Mouse (Mus musculus): ENCODE data around the gene Disp2. TPM values are rescaled to one million over a fixed set of nuclear protein-coding genes. Genes with fewer than 3 reads are reported as not detected.

Gene Disp2
- 2.2 and 2.3 TPM in 2 replicates for polyA plus RNA-seq (2015; fragmentation: Nextera tagmentation; extraction: Ambion mirVana)

- Histone ChIP-seq H3K36me3 (ENCODE audit: control insufficient read depth, insufficient read depth, low read length) (no peaks in the 10 kb centered on the region), H3K4me2 (ENCODE audit: low read depth, low read length) (peak within 1 kb of the TSS; percentile 62), H3K27ac (ENCODE audit: low read length) (no peak within 1 kb of the TSS), H3K4me3 (ENCODE audit: low read length) (peak within 1 kb of the TSS; percentile 41), H3K27me3 (replicated peaks; ENCODE audit: control insufficient read depth, insufficient read depth, low read length) (no peaks in the 10 kb centered on the region), H3K9me3 (ENCODE audit: control insufficient read depth, low read length) (no peaks in the 10 kb centered on the region), H3K9ac (ENCODE audit: low read depth, low read length) (peak within 1 kb of the TSS; percentile 20; the same call in 1 of the 2 replicates), H3K4me1 (ENCODE audit: control insufficient read depth, insufficient read depth, low read length) (peaks cover 14% of the 10 kb centered on the region)
- 10% methylated on average over 39 of the region's 39 CpGs for WGBS
- ATAC-seq = peak; percentile 78
Measured at GRCm38 (mm10) chr2:118779504-118780480, at the start of gene Disp2. Gene Disp2 (plus strand): TSS chr2:118779719.

GRCm38 (mm10) chr2:118729816-118730621 lies 49.5 kb upstream of the Disp2 start:
- 25% methylated on average over 8 of the region's 8 CpGs for WGBS

GRCm38 (mm10) chr2:118730622-118730915 lies 49.0 kb upstream of the Disp2 start:
- Histone ChIP-seq H3K27me3 (replicated peaks; ENCODE audit: control insufficient read depth, insufficient read depth, low read length) (peaks cover 4% of the 10 kb centered on the region; the same call in 1 of the 2 replicates), H3K4me2 (ENCODE audit: low read depth, low read length) (no peak overlapping the region), H3K4me1 (ENCODE audit: control insufficient read depth, insufficient read depth, low read length) (peaks cover 15% of the 10 kb centered on the region), H3K36me3 (ENCODE audit: control insufficient read depth, insufficient read depth, low read length) (no peaks in the 10 kb centered on the region), H3K27ac (ENCODE audit: low read length) (no peak overlapping the region), H3K9me3 (ENCODE audit: control insufficient read depth, low read length) (no peaks in the 10 kb centered on the region), H3K4me3 (ENCODE audit: low read length) (no peak overlapping the region), H3K9ac (ENCODE audit: low read depth, low read length) (no peak overlapping the region)
- WGBS = 19% methylated on average over 3 of the region's 3 CpGs
- peak; percentile 55 for ATAC-seq

More at GRCm38 (mm10) chr2:118729816-118730621, 49.5 kb upstream of the Disp2 start:
- Histone ChIP-seq H3K9me3 (ENCODE audit: control insufficient read depth, low read length) (no peaks in the 10 kb centered on the region), H3K27ac (ENCODE audit: low read length) (no peak overlapping the region), H3K9ac (ENCODE audit: low read depth, low read length) (no peak overlapping the region), H3K36me3 (ENCODE audit: control insufficient read depth, insufficient read depth, low read length) (no peaks in the 10 kb centered on the region), H3K4me2 (ENCODE audit: low read depth, low read length) (no peak overlapping the region), H3K27me3 (replicated peaks; ENCODE audit: control insufficient read depth, insufficient read depth, low read length) (peaks cover 4% of the 10 kb centered on the region; the same call in 1 of the 2 replicates), H3K4me3 (ENCODE audit: low read length) (no peak overlapping the region), H3K4me1 (ENCODE audit: control insufficient read depth, insufficient read depth, low read length) (peaks cover 15% of the 10 kb centered on the region)
- ATAC-seq = no peak

- no peak for ATAC-seq
- Histone ChIP-seq H3K9ac (ENCODE audit: low read depth, low read length) (no peak overlapping the region), H3K27ac (ENCODE audit: low read length) (no peak overlapping the region), H3K36me3 (ENCODE audit: control insufficient read depth, insufficient read depth, low read length) (no peaks in the 10 kb centered on the region), H3K27me3 (replicated peaks; ENCODE audit: control insufficient read depth, insufficient read depth, low read length) (peaks cover 4% of the 10 kb centered on the region; the same call in 1 of the 2 replicates), H3K4me3 (ENCODE audit: low read length) (no peak overlapping the region), H3K4me1 (ENCODE audit: control insufficient read depth, insufficient read depth, low read length) (peaks cover 13% of the 10 kb centered on the region), H3K9me3 (ENCODE audit: control insufficient read depth, low read length) (no peaks in the 10 kb centered on the region), H3K4me2 (ENCODE audit: low read depth, low read length) (no peak overlapping the region)
- 81% methylated on average over 5 of the region's 5 CpGs for WGBS
Measured at GRCm38 (mm10) chr2:118731981-118732380, 47.5 kb upstream of the Disp2 start.

GRCm38 (mm10) chr2:118733341-118733740 lies 46.2 kb upstream of the Disp2 start:
- WGBS = 57% methylated on average over 5 of the region's 5 CpGs

GRCm38 (mm10) chr2:118740341-118740740 lies 39.2 kb upstream of the Disp2 start:
- H3K27ac ChIP-seq (ENCODE audit: low read length) = no peak overlapping the region
- peaks cover 8% of the 10 kb centered on the region; the same call in 1 of the 2 replicates for H3K27me3 ChIP-seq (replicated peaks; ENCODE audit: control insufficient read depth, insufficient read depth, low read length)
- no peak overlapping the region for H3K9ac ChIP-seq (ENCODE audit: low read depth, low read length)
- no peaks in the 10 kb centered on the region for H3K9me3 ChIP-seq (ENCODE audit: control insufficient read depth, low read length)
- H3K4me2 ChIP-seq (ENCODE audit: low read depth, low read length) = no peak overlapping the region
- no peaks in the 10 kb centered on the region for H3K36me3 ChIP-seq (ENCODE audit: control insufficient read depth, insufficient read depth, low read length)
- no peak for ATAC-seq
- WGBS = 59% methylated on average over 3 of the region's 3 CpGs
- no peak overlapping the region for H3K4me3 ChIP-seq (ENCODE audit: low read length)
- H3K4me1 ChIP-seq (ENCODE audit: control insufficient read depth, insufficient read depth, low read length) = peaks cover 7% of the 10 kb centered on the region; the same call in 1 of the 2 replicates

More at GRCm38 (mm10) chr2:118733341-118733740, 46.2 kb upstream of the Disp2 start:
- Histone ChIP-seq H3K27ac (ENCODE audit: low read length) (no peak overlapping the region), H3K4me2 (ENCODE audit: low read depth, low read length) (no peak overlapping the region), H3K36me3 (ENCODE audit: control insufficient read depth, insufficient read depth, low read length) (no peaks in the 10 kb centered on the region), H3K27me3 (replicated peaks; ENCODE audit: control insufficient read depth, insufficient read depth, low read length) (peaks cover 4% of the 10 kb centered on the region; the same call in 1 of the 2 replicates), H3K4me3 (ENCODE audit: low read length) (no peak overlapping the region), H3K9ac (ENCODE audit: low read depth, low read length) (no peak overlapping the region), H3K4me1 (ENCODE audit: control insufficient read depth, insufficient read depth, low read length) (peaks cover 8% of the 10 kb centered on the region), H3K9me3 (ENCODE audit: control insufficient read depth, low read length) (no peaks in the 10 kb centered on the region)
- no peak for ATAC-seq

- Histone ChIP-seq H3K9me3 (ENCODE audit: control insufficient read depth, low read length) (no peaks in the 10 kb centered on the region), H3K27ac (ENCODE audit: low read length) (no peak overlapping the region), H3K4me2 (ENCODE audit: low read depth, low read length) (no peak overlapping the region), H3K36me3 (ENCODE audit: control insufficient read depth, insufficient read depth, low read length) (no peaks in the 10 kb centered on the region), H3K4me3 (ENCODE audit: low read length) (no peak overlapping the region), H3K4me1 (ENCODE audit: control insufficient read depth, insufficient read depth, low read length) (peaks cover 7% of the 10 kb centered on the region; the same call in 1 of the 2 replicates), H3K27me3 (replicated peaks; ENCODE audit: control insufficient read depth, insufficient read depth, low read length) (peaks cover 8% of the 10 kb centered on the region; the same call in 1 of the 2 replicates), H3K9ac (ENCODE audit: low read depth, low read length) (no peak overlapping the region)
- no peak for ATAC-seq
- WGBS = 61% methylated on average over 9 of the region's 9 CpGs
Measured at GRCm38 (mm10) chr2:118741183-118741582, 38.3 kb upstream of the Disp2 start.

GRCm38 (mm10) chr2:118743261-118743943 lies 36.1 kb upstream of the Disp2 start:
- 27% methylated on average over 8 of the region's 8 CpGs for WGBS
- no peak overlapping the region for H3K4me2 ChIP-seq (ENCODE audit: low read depth, low read length)
- H3K36me3 ChIP-seq (ENCODE audit: control insufficient read depth, insufficient read depth, low read length) = no peaks in the 10 kb centered on the region
- no peak overlapping the region for H3K4me3 ChIP-seq (ENCODE audit: low read length)
- H3K9me3 ChIP-seq (ENCODE audit: control insufficient read depth, low read length) = no peaks in the 10 kb centered on the region
- H3K4me1 ChIP-seq (ENCODE audit: control insufficient read depth, insufficient read depth, low read length) = peaks cover 16% of the 10 kb centered on the region
- peaks cover 8% of the 10 kb centered on the region; the same call in 1 of the 2 replicates for H3K27me3 ChIP-seq (replicated peaks; ENCODE audit: control insufficient read depth, insufficient read depth, low read length)
- no peak for ATAC-seq
- H3K9ac ChIP-seq (ENCODE audit: low read depth, low read length) = no peak overlapping the region
- no peak overlapping the region for H3K27ac ChIP-seq (ENCODE audit: low read length)
